Mouse (Mus musculus): ENCODE results near the gene Chtf18.

- no peak for TF ChIP-seq POLR2A (IDR thresholded peaks at IDR 0.05; ENCODE audit: extremely low read depth, insufficient read depth, low read length)
- no peak for TF ChIP-seq CTCF (IDR thresholded peaks at IDR 0.05; ENCODE audit: low read depth, low read length)
Measured at GRCm38 (mm10) chr17:25725264-25725663, 2.0 kb downstream of the Chtf18 start.

All from liver, adult 2 months (tissue).